Mouse (Mus musculus) layer of hippocampus, adult 9-11 months (tissue): ENCODE measurements around the gene Sf3b1.

Experiments
- DNase-seq: peaks from one replicate; pipeline ENCODE4 v3.0.0; 2022

Gene Sf3b1

GRCm38 (mm10) chr1:54944648-54945047 lies 82.6 kb downstream of the Sf3b1 start:
- no peak for DNase-seq

GRCm38 (mm10) chr1:54935466-54935865 lies 91.8 kb downstream of the Sf3b1 start:
- no peak for DNase-seq
